Mouse (Mus musculus) layer of hippocampus, adult 18-20 months (tissue): ENCODE measurements around the gene Apobec4. TPM values are rescaled to one million over a fixed set of nuclear protein-coding genes. Genes with fewer than 3 reads are reported as not detected.

Source experiments
- DNase-seq, 2 experiments: peaks; one replicate each; pipeline ENCODE4 v3.0.0; 2022; ENCODE audit warnings: low spot score in 2 of 2
- long read RNA-seq: library from polyadenylated mRNA; stranded (forward); transcript quantifications from one replicate; pipeline ENCODE4 v2.0.0, GENCODE M21; 2021
- total RNA-seq, 2 experiments: library from RNA; stranded (reverse); gene quantifications; 2 replicates each; pipeline ENCODE4 v1.2.3; 2021

The Apobec4 gene
- not detected for total RNA-seq
- long read RNA-seq, partial matches to known transcripts = 0 of 1 reads
- long read RNA-seq, other reads (novel, unspliced or antisense) = 1 of 1 reads

DNA sequence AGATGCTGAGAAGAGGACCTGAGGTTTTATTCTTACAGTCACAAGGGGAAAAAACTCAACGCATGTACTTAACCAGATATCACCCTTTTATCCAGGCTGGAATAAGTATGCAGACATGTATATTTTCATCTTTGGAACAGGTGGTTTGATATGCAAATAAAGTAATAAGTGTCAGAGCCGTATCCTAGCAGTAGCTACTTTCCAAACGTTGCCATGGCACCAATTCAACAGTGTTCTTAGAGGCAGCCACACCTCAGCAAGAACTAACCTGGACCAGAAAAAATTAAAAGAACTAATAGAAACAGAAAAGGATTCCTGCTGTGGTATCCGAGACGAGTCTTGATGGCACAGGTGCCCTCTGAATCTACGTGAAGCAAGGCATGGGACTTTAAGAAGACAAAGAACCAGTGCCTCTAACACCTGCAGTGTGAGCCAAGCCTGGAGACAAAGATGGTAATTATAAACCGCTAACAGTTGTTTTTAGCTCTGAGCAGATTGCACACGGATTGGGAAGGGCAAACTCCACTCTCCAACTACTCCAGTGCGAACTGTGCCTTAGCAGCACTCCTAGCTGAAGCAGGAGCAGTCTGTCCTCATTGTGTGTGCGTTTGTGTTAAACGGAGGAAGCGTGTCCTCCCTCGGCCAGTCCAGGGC lies at the start of gene Apobec4:
TSS of gene Apobec4 (plus strand) at position 240 of the 654 bp plus-strand sequence.
- DNase-seq = peak in 1 of 2 experiments; percentile 62

DNA sequence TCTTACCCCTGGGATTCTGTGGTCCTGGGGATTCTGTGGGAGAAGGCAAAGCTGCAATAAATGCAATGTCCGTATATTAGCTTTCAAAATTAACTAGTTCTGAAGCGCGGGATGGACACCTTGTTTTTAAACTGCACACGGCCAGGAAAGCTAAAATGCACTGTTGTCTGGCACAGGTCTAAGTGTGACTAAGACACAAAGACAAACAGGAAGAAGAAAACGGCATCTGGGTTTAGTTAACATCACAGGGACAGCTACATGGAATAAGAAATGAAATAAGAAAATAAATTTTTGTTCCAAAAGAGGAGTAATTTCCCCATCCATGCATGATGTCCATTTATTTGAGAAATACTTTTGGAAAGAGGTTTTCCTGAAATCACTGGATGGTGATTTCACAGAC lies 49.3 kb upstream of the Apobec4 start:
- DNase-seq = no peak

DNA sequence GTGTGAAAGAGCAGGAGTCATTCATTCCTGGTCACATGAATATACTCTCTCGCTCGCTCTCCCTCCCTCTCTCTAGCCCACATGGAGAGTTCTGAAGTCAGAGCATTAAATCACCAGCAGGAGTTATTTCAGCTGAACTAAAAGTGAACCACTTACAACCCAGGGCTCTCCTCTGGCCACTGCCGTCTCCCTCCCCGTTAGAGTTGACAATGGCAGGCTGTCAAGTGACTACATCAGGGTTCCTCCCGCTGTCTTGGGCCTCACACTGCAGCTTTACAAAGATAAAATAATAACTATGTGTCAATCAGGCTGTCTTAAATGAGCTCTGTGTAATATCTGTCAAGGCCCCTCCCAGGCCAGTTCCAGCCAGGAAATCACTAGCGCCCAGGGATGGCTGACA lies 47.4 kb upstream of the Apobec4 start:
- no peak for DNase-seq

DNA sequence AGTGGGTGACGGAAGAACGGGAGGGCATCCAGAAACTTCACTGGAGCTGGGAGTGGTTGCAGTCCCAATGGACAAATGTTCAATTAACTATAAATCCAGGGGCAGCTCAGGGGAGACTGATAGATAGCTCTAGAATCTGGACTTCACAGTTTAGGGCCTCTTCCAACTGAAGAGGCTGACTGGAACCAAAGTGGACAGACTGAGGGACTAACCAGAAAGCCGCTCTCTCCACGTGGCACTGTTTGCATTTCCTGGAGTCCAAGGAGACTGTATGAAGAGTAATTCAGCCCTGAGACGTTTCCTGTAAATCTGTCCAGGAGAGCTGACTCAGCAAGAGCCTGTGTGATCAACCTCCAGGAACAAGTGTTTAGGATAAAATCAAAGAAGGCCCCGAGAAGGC lies 46.4 kb upstream of the Apobec4 start:
- no peak for DNase-seq

DNA sequence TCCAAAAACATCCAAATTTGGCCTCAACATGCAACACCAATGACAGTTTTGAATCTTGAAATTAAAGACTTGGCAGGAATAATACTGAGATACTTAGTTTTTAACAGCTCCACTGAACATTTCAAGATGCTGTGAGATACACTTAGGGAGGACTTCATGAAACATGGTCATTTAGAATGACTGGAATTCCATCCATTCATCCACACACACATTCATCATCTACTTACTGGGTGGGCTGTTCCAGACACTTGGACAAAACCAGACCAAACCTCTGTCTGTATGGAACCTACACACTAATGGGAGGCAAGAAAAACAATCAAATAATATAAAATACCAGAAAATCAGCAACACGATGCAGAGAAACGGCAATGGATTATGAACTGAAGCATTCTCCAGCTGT lies 42.8 kb upstream of the Apobec4 start:
- DNase-seq = no peak

DNA sequence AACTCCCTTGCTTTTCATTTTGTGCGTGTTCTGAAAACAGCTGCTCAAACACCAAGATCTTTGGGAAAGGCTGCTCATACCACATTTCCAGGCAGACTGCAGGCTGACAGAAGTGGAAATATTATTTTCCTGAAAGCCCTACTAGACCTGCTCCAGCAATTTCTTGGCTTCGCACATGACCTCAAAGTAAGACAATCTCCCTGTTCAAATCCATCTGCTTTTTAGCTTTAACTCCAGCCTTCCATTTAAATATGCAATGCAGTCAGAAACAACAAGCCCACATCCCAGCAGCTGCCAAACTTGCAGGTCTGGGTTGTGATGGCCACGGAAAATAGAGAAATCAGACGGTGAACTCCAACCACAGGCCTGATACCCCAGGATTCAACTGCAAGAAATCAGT lies 39.3 kb upstream of the Apobec4 start:
- no peak for DNase-seq

DNA sequence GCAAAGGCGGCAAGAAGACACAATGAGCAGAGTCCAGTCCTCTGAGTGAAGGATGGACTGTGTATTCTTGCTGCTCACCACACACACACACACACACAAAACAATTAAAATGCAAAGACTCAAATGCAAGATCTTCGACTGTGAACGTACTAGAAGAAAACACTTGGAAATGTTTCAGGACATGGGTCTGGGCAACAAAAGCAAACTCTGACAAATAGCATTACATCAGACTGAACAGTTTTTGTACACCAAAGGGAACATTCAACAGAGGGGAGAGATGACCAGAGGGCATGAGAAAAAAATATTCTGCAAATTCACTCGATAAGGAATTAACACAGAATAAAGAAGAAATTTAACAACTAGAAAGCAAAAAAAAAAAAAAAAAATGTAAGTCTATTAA lies 36.4 kb upstream of the Apobec4 start:
- DNase-seq = no peak

DNA sequence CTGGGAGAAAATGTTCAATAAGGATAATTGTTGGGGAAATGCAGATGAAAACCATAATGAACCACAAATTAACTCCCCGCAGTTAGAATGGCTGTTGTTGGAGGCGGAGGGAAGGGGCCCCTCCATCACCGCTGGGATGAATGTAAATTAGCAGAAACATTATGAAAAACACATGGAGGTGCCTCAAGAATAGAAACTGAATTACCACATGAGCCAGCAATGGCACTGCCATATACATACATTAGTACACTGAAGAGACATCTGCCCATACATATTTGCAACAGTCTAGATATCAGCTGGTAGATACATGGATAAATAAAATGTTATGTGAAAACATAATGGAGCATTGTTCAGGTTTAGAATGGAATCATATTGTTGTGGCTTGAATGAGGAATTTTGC lies 35.9 kb upstream of the Apobec4 start:
- no peak for DNase-seq

DNA sequence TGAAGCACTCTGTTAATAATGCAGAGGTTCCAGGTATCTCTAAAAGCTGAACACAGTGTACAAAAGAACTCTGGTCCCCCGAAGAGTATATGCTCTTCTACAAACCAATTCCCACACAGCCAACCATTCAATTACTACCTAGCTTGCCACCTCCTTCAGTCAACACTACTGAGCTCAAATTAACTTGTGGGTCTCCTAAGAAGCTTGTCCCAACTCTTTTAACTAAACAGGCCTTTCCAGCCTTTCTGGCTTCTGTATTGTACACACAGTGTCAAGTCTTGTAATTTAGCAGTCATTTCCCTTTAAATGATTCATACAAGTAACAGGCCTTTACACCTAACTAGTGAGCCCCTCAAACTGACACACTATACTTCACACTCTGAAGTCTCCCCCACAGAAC lies 33.0 kb upstream of the Apobec4 start:
- no peak for DNase-seq

DNA sequence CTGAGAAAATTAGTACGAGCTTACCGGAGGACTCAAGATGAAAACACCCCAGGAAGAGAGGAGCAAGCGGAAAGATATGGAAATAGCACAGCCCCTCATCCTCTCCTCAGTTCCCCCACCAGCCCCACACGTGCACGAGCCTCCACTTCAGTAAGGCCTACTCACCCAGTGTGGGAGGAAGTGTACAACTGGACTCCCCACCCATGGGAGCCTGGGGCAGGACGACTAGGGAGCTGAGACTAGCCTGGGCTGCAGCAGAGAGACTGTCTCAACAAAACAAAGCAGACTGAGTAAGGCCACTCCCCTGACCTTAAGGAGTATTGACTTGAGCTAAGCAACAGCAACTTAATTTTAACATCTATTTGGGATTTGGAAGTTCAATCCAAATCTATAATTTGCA lies 32.2 kb upstream of the Apobec4 start:
- DNase-seq = no peak

DNA sequence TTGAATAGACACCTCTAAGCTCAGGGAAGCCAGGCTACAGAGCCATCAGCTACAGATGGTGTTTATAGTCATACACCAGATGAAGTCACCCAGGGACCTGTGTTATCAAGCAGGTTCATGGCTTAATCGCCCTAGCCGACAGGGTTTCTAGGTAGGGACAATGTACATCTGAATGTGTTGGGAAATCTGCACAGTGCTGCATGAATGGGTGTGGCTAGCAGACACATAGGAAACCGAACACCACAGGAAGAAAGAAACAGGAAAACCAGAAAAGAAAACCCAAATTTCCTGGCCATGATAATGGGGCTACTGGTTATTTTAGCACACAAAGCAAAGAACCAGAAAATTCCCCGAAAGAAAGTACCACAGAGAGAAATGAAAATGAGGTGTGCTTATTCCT lies 29.4 kb upstream of the Apobec4 start:
- DNase-seq = no peak

DNA sequence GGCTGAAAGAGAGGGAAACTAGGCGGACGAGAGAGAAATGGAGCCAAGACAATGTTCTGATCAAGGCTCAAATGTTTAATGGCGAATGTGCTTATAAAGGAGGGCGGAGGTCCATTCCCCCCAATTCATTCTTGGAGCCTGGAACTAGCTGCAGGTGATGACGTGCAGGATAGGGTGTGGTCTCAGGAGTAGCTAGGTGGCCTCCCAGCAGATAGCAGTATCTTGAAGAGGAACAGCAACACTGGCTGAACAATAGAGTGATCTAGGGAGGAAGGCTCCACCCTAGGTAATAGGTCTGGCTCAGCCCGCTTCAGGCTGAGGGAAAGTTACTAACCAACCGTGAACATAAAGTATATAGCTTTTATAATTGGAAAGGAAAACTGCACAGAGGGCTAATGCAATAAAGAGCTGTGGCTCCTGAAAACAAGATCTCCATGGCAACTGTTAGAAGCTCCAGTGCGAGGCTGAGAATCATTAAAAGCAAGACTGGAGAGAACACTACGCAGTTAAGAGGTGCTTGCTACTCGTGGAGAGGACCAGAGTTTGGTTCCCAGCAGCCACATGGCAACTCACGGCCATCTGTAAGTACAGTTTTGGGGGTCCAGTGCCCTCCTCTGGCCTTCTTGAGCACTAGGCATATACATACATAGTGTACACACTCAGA lies 28.7 kb upstream of the Apobec4 start:
- no peak for DNase-seq

DNA sequence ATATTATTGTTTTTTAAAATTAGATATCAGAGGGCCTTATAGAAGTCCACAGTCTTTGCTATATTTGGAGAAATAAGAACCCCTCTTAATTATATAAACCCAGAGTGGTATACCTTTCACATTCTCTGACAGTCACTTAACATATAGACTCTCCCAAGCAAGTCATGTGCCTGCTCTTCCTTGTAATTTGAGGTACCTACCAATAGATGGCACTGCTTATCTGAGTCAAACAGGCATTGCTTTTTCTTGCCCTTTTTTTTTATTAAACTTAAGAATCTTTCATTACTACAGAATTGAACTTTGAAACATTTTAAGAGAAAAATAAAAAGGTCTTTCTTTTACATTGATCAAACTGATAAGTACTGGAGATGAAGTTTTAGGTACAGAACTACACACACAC lies 26.1 kb upstream of the Apobec4 start:
- DNase-seq = no peak

DNA sequence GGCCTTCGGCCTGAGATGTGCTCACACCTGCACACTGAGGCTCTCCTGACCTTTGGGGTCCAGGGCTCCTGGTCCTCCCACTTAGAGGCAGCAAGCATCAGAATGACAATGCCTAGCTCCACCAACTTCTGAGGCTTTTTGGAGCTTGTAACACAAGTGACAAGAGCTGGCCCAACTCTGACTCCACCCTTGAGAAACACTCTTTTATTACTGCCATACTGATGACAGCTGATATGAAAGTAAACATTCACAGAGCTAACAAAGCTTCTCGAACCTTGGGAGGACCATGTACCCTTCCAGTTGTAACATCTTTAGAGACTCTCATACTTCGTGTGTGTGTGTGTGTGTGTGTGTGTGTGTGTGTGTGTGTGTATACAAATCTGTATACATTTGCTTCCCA lies 24.3 kb upstream of the Apobec4 start:
- DNase-seq = no peak

DNA sequence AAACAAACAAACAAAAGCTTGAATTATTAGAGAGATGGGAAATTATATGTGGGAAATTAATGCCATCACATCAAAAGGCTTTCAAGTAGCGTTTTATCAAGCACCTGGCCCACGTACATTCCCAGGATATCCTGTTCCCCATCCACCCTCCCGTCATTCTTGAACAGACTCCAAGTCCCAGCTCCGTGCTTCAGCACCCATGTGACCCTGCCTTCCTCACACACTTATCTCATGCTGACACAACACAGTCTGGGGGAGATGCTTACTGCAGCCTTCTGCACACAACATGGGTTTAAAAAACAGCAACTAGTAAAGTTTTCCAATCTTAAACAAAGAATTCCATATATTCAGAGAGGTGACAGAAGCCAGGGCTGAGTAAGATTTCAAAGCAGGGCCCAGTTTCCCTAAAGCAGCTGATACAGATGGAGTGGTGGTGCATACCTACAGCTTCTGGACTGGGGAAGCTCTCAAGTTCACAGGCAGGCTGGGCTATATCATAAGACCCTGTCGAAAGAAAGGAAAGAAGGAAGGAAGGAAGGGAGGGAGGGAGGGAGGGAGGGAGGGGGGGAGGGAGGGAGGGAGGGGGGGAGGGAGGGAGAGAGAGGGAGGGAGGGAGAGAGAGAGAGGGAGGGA lies 22.6 kb upstream of the Apobec4 start:
- no peak for DNase-seq

DNA sequence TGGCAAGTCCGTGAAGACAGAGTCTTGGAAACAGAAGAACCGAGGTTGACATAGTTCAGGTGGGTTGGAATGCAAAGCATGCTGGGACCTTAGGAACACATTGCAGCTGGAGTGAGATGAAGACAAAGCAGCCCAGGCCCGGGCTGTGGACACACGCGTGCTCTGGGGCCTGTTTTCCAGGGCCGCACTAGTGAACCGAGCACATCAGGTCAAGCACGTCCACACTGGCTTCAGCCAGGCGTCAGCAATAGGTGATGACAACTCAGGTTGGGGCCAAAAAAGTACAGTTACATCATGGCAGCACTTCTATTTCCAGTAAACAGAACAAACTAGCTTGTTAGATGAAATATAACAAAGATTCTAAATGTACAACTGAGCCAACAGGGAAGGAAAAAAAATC lies 11.6 kb upstream of the Apobec4 start:
- no peak for DNase-seq

DNA sequence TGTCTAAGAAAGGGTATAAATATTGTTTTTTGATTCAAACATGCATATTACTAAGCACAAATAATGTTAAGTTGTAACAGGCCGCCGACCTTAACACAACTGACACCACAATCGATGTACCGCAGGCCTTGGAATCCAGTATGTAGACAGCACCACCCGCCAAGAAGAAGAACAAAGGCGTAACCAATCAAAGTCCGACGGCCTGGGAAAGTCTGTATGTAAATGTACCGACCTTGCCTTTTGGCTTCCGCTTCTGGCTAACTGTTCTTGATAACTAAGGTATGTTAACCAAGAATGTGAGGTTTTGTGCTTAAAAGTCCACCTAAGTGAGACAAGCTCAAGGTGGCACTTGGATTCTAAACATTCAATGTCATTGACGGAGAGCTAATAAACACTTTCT lies 11.0 kb upstream of the Apobec4 start:
- DNase-seq = no peak

DNA sequence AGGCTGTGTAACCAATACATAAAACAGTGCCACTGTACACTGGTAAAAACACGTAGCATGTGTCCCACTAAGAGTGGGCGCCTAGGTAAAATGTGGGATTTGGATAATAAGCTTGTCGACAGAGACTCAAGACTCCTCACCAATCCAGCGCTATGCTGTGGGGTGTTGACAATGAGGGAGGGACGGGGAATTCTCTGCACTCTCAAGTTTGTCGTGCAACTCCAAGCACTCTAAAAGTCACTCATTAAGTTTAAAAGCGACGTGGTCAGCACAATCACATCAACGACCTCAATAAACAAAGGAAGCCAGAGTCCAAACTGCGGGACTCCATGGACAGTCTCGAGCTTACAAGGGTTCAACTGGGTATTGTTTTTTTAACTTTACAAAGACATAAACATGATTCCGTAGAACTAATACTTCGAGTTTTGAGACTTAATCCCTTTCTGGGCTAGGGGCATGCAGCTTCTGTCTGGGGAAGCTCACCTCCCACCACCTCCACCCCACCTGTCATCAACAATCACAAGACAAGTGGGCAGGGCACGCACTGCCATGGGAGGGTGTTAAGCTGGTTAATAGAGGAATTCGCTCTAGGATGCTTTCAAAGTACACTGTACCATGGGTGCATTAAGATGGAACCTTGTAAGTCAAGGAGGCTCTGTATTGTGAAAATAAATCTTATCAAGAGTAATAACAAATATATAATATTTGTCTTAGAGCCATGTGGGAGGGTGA lies 7.1 kb upstream of the Apobec4 start:
- DNase-seq = no peak

DNA sequence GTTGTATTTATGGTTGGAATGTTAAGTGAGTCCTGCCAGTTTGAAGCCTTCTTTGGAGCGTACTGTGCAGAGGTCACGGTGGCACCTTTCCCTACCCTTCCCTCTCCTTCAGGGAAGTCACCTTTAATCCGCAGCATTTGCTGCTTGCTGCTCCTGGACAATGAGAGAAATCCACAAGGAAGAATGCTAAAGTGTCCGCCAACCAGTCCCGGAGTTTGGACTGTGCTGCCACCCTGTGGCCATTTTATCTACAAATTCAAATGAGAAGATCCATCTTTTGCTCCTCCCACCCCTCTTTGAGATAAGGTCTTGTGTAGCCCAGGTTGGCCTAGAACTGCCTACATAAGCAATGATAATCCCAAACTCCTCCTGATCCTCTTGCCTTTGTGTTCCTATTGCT lies 3.9 kb upstream of the Apobec4 start:
- peak; percentile 65 to 92 for DNase-seq

DNA sequence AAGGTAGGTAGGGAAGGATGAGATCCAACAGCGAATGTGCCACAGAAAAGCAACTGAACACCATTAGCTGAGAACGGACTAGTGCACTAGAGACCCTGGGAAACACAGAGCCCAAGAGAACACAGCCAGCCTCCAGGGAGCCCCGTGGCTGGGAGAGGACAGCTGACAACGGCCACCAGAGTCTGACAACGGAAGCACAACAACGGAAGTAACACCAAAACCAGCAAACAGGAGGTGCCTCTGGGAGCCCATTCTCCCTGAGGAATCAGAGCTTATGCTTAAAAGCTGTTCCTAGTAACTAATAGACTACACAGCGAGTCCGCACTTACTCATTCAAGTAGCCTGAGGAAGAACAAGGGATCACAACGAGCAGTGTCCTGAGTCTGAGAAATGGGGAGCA lies 1.1 kb upstream of the Apobec4 start:
- DNase-seq = no peak

DNA sequence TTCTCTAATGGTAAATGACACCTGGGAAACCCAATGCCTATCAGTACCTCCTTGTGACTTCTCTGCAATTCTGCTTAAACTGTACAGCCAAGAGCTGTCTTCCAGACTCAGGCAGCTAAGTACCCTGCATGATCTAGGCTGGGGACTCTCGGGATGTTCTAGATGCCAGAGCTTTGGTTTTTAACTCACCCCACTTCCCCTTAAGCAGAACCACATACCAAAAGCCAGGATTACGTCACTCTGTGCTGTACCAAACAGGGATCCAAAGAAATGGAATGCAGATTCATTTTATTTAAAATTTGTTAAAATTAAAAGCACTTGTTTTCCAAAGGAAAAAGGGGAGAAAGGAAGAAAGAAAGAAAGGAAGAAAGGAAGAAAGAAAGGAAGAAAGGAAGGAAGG lies 11.4 kb downstream of the Apobec4 start:
- no peak for DNase-seq
